Mouse (Mus musculus) CH12.LX (cell line): ENCODE results near the gene Tgfa. TPM values are rescaled to one million over a fixed set of nuclear protein-coding genes. Genes with fewer than 3 reads are reported as not detected.

ENCODE experiments used
- DNase-seq: peaks from one replicate; pipeline ENCODE4 v3.0.0-alpha.2; 2013; ENCODE audit errors: extremely low read depth
- H3K27ac ChIP-seq: 2 replicates; pipeline ENCODE4 v1.5.1; 2012; ENCODE audit warnings: low read depth, mild to moderate bottlenecking, control low read depth, moderate library complexity; ENCODE audit not compliant: insufficient read depth
- H3K27me3 ChIP-seq: replicated peaks from 2 replicates; pipeline ENCODE3; 2012; ENCODE audit warnings: inconsistent platforms
- H3K36me3 ChIP-seq, 2 experiments: replicated peaks in 1 of 2; 2 replicates each; pipeline versions ENCODE3 to v1.6.1; 2012; ENCODE audit warnings: inconsistent platforms in 1 of 2, low read length in 1 of 2, mild to moderate bottlenecking in 1 of 2, mixed read lengths in 1 of 2, moderate library complexity in 1 of 2; ENCODE audit not compliant: control insufficient read depth in 1 of 2, insufficient read depth in 1 of 2
- H3K4me1 ChIP-seq, 2 experiments: 2 replicates each; pipeline ENCODE4 v1.6.1; 2012; ENCODE audit warnings: inconsistent platforms in 1 of 2, moderate library complexity in 1 of 2; ENCODE audit not compliant: insufficient read depth in 2 of 2, control insufficient read depth in 1 of 2
- H3K4me2 ChIP-seq: 2 replicates; pipeline ENCODE4 v1.6.1; 2012; ENCODE audit warnings: low read depth, mild to moderate bottlenecking, control low read depth; ENCODE audit not compliant: poor library complexity, insufficient read depth, severe bottlenecking
- H3K4me3 ChIP-seq, 3 experiments: fragments of 150-350 bp in 1 of 3; sonication (generic) in 1 of 3; replicated peaks in 1 of 3; 2 replicates each; pipeline versions ENCODE3 to v1.5.1; 2011 to 2012; ENCODE audit warnings: low read depth in 2 of 3, low read length in 2 of 3, mild to moderate bottlenecking in 2 of 3, moderate library complexity in 2 of 3, control low read depth in 1 of 3, improper control_type of control experiment in 1 of 3, inconsistent platforms in 1 of 3, mixed read lengths in 1 of 3; ENCODE audit not compliant: poor library complexity in 1 of 3
- H3K79me2 ChIP-seq: replicated peaks from 2 replicates; pipeline ENCODE4 v1.6.1; 2012; ENCODE audit warnings: mild to moderate bottlenecking, moderate library complexity; ENCODE audit not compliant: control insufficient read depth, poor library complexity, insufficient read depth, severe bottlenecking; ENCODE audit errors: extremely low read depth
- H3K9ac ChIP-seq: 2 replicates; pipeline ENCODE4 v1.6.1; 2012; ENCODE audit warnings: low read depth, mild to moderate bottlenecking, control low read depth, moderate library complexity; ENCODE audit not compliant: insufficient read depth
- H3K9me3 ChIP-seq: replicated peaks from 2 replicates; pipeline ENCODE3; 2012; ENCODE audit warnings: low read length, inconsistent platforms, mixed read lengths
- BHLHE40 ChIP-seq: IDR thresholded peaks from 2 replicates; pipeline ENCODE4 v1.6.1; 2011; ENCODE audit warnings: mild to moderate bottlenecking, low read depth, low read length, improper control_type of control experiment
- CHD1 ChIP-seq: IDR thresholded peaks from 2 replicates; pipeline ENCODE4 v1.6.1; 2012; ENCODE audit warnings: low read depth, low read length, improper control_type of control experiment, inconsistent platforms
- E2F4 ChIP-seq: IDR thresholded peaks from 2 replicates; pipeline ENCODE4 v1.6.1; 2011; ENCODE audit warnings: low read depth, low read length, improper control_type of control experiment; ENCODE audit not compliant: insufficient replicate concordance
- ELF1 ChIP-seq: IDR thresholded peaks from 2 replicates; pipeline ENCODE4 v1.6.1; 2014; ENCODE audit warnings: low read depth, mild to moderate bottlenecking, inconsistent platforms, low read length, improper control_type of control experiment
- EP300 ChIP-seq: IDR thresholded peaks from 2 replicates; pipeline ENCODE4 v1.6.1; 2011; ENCODE audit warnings: low read length, improper control_type of control experiment
- HCFC1 ChIP-seq: IDR thresholded peaks from 2 replicates; pipeline ENCODE4 v1.6.1; 2012; ENCODE audit warnings: low read depth, mild to moderate bottlenecking, inconsistent platforms, low read length, improper control_type of control experiment
- IRF4 ChIP-seq: IDR thresholded peaks from 2 replicates; pipeline ENCODE4 v1.6.1; 2014; ENCODE audit warnings: low read depth, mild to moderate bottlenecking, inconsistent platforms, low read length, improper control_type of control experiment
- JUN ChIP-seq: IDR thresholded peaks from 2 replicates; pipeline ENCODE4 v1.6.1; 2011; ENCODE audit warnings: low read depth, mild to moderate bottlenecking, low read length, improper control_type of control experiment, moderate library complexity; ENCODE audit not compliant: insufficient read depth
- KAT2A ChIP-seq: IDR thresholded peaks from 2 replicates; pipeline ENCODE4 v1.6.1; 2012; ENCODE audit warnings: low read length, improper control_type of control experiment, inconsistent platforms; ENCODE audit not compliant: insufficient replicate concordance
- MAX ChIP-seq: IDR thresholded peaks from 2 replicates; pipeline ENCODE4 v1.6.1; 2011; ENCODE audit warnings: low read length, improper control_type of control experiment
- MEF2A ChIP-seq: IDR thresholded peaks from 2 replicates; pipeline ENCODE4 v1.6.1; 2014; ENCODE audit warnings: low read depth, mild to moderate bottlenecking, inconsistent platforms, low read length, improper control_type of control experiment, borderline replicate concordance
- MYC ChIP-seq: IDR thresholded peaks from 2 replicates; pipeline ENCODE4 v1.6.1; 2011; ENCODE audit warnings: low read depth, mild to moderate bottlenecking, improper control_type of control experiment, low read length
- NRF1 ChIP-seq: IDR thresholded peaks from 2 replicates; pipeline ENCODE4 v1.6.1; 2014; ENCODE audit warnings: low read depth, mild to moderate bottlenecking, inconsistent platforms, low read length, improper control_type of control experiment, moderate library complexity
- PAX5 ChIP-seq: IDR thresholded peaks from 2 replicates; pipeline ENCODE4 v1.6.1; 2012; ENCODE audit warnings: low read length, inconsistent platforms, mixed read lengths
- POLR2A ChIP-seq: IDR thresholded peaks from 2 replicates; pipeline ENCODE4 v1.6.1; 2011; ENCODE audit warnings: low read depth, mild to moderate bottlenecking, improper control_type of control experiment, low read length
- POLR2AphosphoS2 ChIP-seq: IDR thresholded peaks from 2 replicates; pipeline ENCODE4 v1.6.1; 2011; ENCODE audit warnings: low read depth, low read length, improper control_type of control experiment
- RAD21 ChIP-seq: IDR thresholded peaks from 2 replicates; pipeline ENCODE4 v1.6.1; 2011; ENCODE audit warnings: low read depth, mild to moderate bottlenecking, low read length, improper control_type of control experiment, moderate library complexity
- SIN3A ChIP-seq: IDR thresholded peaks from 2 replicates; pipeline ENCODE4 v1.6.1; 2012; ENCODE audit warnings: low read length, improper control_type of control experiment, inconsistent platforms
- TBP ChIP-seq: conservative IDR thresholded peaks from 2 replicates; pipeline ENCODE4 v1.6.1; 2011; ENCODE audit warnings: low read depth, low read length, improper control_type of control experiment
- TCF12 ChIP-seq: IDR thresholded peaks from 2 replicates; pipeline ENCODE4 v1.6.1; 2014; ENCODE audit warnings: low read depth, mild to moderate bottlenecking, inconsistent platforms, low read length, improper control_type of control experiment
- UBTF ChIP-seq: IDR thresholded peaks from 2 replicates; pipeline ENCODE4 v1.6.1; 2012; ENCODE audit warnings: low read depth, mild to moderate bottlenecking, inconsistent platforms, low read length, improper control_type of control experiment, moderate library complexity
- USF1 ChIP-seq: IDR thresholded peaks from 2 replicates; pipeline ENCODE4 v1.6.1; 2014; ENCODE audit warnings: low read depth, mild to moderate bottlenecking, inconsistent platforms, low read length, improper control_type of control experiment
- USF2 ChIP-seq: conservative IDR thresholded peaks from 2 replicates; pipeline ENCODE4 v1.6.1; 2011; ENCODE audit warnings: low read depth, low read length, improper control_type of control experiment
- ZC3H11A ChIP-seq: IDR thresholded peaks from 2 replicates; pipeline ENCODE4 v1.6.1; 2012; ENCODE audit warnings: low read depth, mild to moderate bottlenecking, inconsistent platforms, low read length, improper control_type of control experiment
- ZMIZ1 ChIP-seq: IDR thresholded peaks from 2 replicates; pipeline ENCODE4 v1.6.1; 2012; ENCODE audit warnings: low read depth, mild to moderate bottlenecking, inconsistent platforms, low read length, improper control_type of control experiment
- ZNF384 ChIP-seq: IDR thresholded peaks from 2 replicates; pipeline ENCODE4 v1.6.1; 2012; ENCODE audit warnings: low read depth, low read length, improper control_type of control experiment, inconsistent platforms
- dilution Hi-C: fragments of 300-500 bp; cut with MboI; formaldehyde crosslinking; loops from 2 replicates; pipeline ENCODE4 v1.14.3; 2020; ENCODE audit warnings: low sequenced_read_pairs; ENCODE audit not compliant: extremely low pct_unique_long_range_greater_than_20kb, extremely low pct_ligation_motif_present
- in situ Hi-C: fragments of 300-500 bp; cut with MboI; formaldehyde crosslinking; loops from 3 replicates; pipeline ENCODE4 v1.14.3; 2019; ENCODE audit warnings: low sequenced_read_pairs, low pct_ligation_motif_present, low pct_unique_long_range_greater_than_20kb, mixed read lengths
- polyA plus RNA-seq: library from polyadenylated mRNA; unstranded; fragments of >175 nt; gene quantifications from 2 replicates; pipeline ENCODE4 v1.2.1, GENCODE M21; 2012; ENCODE audit warnings: low read depth; ENCODE audit not compliant: insufficient read length
- total RNA-seq, 2 experiments: library from RNA; depleted of rRNA; stranded (reverse); fragments of 300-350 nt in 1 of 2; fragments of >200 nt in 1 of 2; gene quantifications; 2 replicates each; pipeline ENCODE4 v1.2.3; 2012 to 2014

The Tgfa gene
- total and polyA plus RNA-seq, 3 experiments: not detected

- in situ Hi-C loops: loop anchor here (10.0 kb wide), 1 partner anchor 101 kb away; no protein-coding TSS in a partner anchor
- H3K27me3 ChIP-seq: peaks cover 80% of the 10 kb centered on the region
- H3K4me2 ChIP-seq: no peak overlapping the region
- H3K4me1 ChIP-seq: no peaks in the 10 kb centered on the region
- H3K27ac ChIP-seq: no peak overlapping the region
- H3K9me3 ChIP-seq: peaks cover 9% of the 10 kb centered on the region
- TF ChIP-seq USF1: no peak
- TF ChIP-seq ZC3H11A: no peak
- no peak for TF ChIP-seq CHD1
- no peak for TF ChIP-seq JUN
- no peak for TF ChIP-seq POLR2AphosphoS2
- no peak for TF ChIP-seq MAX
- TF ChIP-seq POLR2A: no peak
- TF ChIP-seq MYC: no peak
- no peak for TF ChIP-seq NRF1
- TF ChIP-seq KAT2A: no peak
- no peak for TF ChIP-seq RAD21
- TF ChIP-seq TBP: no peak
- TF ChIP-seq ELF1: no peak
- no peak for TF ChIP-seq TCF12
- TF ChIP-seq IRF4: no peak
- no peak for TF ChIP-seq MEF2A
- DNase-seq: no peak
- no peaks in the 10 kb centered on the region for H3K36me3 ChIP-seq
- no peak overlapping the region for H3K9ac ChIP-seq
- H3K4me3 ChIP-seq: no peak overlapping the region
- dilution Hi-C loops: no loop called here
- H3K79me2 ChIP-seq: no peaks in the 10 kb centered on the region
Measured at GRCm38 (mm10) chr6:86154006-86154405, 41.0 kb upstream of the Tgfa start.

DNA sequence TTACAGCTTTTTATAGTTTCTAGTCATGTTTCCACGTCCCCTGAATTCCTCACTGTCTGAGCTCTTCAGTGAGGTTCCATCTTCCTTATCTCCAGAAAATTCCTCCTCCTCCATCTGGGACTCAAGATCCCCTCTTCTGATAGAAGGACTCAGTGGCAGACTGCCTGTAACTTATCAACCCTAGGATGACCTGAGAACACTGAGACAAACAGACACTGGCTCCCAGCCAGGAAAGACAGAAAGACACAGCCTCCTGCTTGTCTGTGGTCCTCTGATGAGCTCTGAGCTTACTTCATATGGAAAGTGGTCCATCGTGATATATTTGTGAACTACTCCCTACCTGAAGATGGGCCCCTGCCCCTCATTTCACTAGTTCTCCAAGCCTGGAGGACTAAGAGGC lies 40.5 kb upstream of the Tgfa start:
- DNase-seq: no peak
- Histone ChIP-seq H3K36me3 (no peaks in the 10 kb centered on the region), H3K27me3 (peaks cover 75% of the 10 kb centered on the region), H3K79me2 (no peaks in the 10 kb centered on the region), H3K4me1 (no peaks in the 10 kb centered on the region), H3K27ac (no peak overlapping the region), H3K9me3 (peaks cover 9% of the 10 kb centered on the region), H3K9ac (no peak overlapping the region), H3K4me2 (no peak overlapping the region), H3K4me3 (no peak overlapping the region)
- TF ChIP-seq ZMIZ1: no peak
- TF ChIP-seq HCFC1: no peak
- TF ChIP-seq UBTF: no peak
- TF ChIP-seq E2F4: no peak
- TF ChIP-seq TCF12: no peak
- no peak for TF ChIP-seq SIN3A
- TF ChIP-seq ZC3H11A: no peak
- TF ChIP-seq PAX5: no peak
- no peak for TF ChIP-seq USF2
- TF ChIP-seq MAX: no peak
- no peak for TF ChIP-seq ZNF384
- TF ChIP-seq EP300: no peak
- TF ChIP-seq IRF4: no peak
- no peak for TF ChIP-seq BHLHE40
- no peak for TF ChIP-seq CHD1
- dilution Hi-C loops (no loop called here), in situ Hi-C loops (loop anchor here (10.0 kb wide), 1 partner anchor 100 kb away; no protein-coding TSS in a partner anchor)
